Mouse (Mus musculus): ENCODE results near the gene Trim65. TPM values are rescaled to one million over a fixed set of nuclear protein-coding genes. Genes with fewer than 3 reads are reported as not detected.
A peak's percentile ranks its signal among the peaks of the same experiment; 100 is the strongest.

The Trim65 gene
- polyA plus RNA-seq, 1 experiment from 2014 or later = 3.9 TPM

GRCm38 (mm10) chr11:116161312-116161711 lies 30.4 kb upstream of the Trim65 start:
- H3K27me3 ChIP-seq (replicated peaks; ENCODE audit: insufficient read depth, low read length) = no peaks in the 10 kb centered on the region
- H3K36me3 ChIP-seq (ENCODE audit: insufficient read depth, low read length) = 0 out of 2 replicates have a peak, but pooled peaks cover 11% of the 10 kb centered on the region
- H3K4me1 ChIP-seq (ENCODE audit: insufficient read depth, low read depth, low read length) = no peaks in the 10 kb centered on the region; the same call in 1 of the 2 replicates
- no peaks in the 10 kb centered on the region for H3K9me3 ChIP-seq (ENCODE audit: low read length)
- no peak overlapping the region for H3K27ac ChIP-seq (ENCODE audit: low read length)
- no peak overlapping the region for H3K4me2 ChIP-seq (replicated peaks; ENCODE audit: low read depth, low read length)
- H3K4me3 ChIP-seq (ENCODE audit: low read depth, low read length) = no peak overlapping the region
- DNase-seq (ENCODE audit: low spot score) = no peak
- no peak overlapping the region for H3K9ac ChIP-seq (replicated peaks; ENCODE audit: low read depth)
- peak; percentile 16; the same call in 1 of the 2 replicates for ATAC-seq
- TF ChIP-seq EP300 (IDR thresholded peaks at IDR 0.05) (no peak), CTCF (IDR thresholded peaks at IDR 0.05) (no peak)
- whole genome bisulfite sequencing = 44% methylated on average over 12 of the region's 12 CpGs

GRCm38 (mm10) chr11:116150960-116151359 lies 20.0 kb upstream of the Trim65 start:
- no peak for ATAC-seq

GRCm38 (mm10) chr11:116149341-116149740 lies 18.4 kb upstream of the Trim65 start:
- H3K27me3 ChIP-seq (replicated peaks; ENCODE audit: insufficient read depth, low read length) = no peaks in the 10 kb centered on the region
- peaks cover 12% of the 10 kb centered on the region; the same call in 1 of the 2 replicates for H3K36me3 ChIP-seq (ENCODE audit: insufficient read depth, low read length)

More at GRCm38 (mm10) chr11:116150960-116151359, 20.0 kb upstream of the Trim65 start:
- Histone ChIP-seq H3K4me1 (ENCODE audit: insufficient read depth, low read depth, low read length) (no peaks in the 10 kb centered on the region), H3K36me3 (ENCODE audit: insufficient read depth, low read length) (peaks cover 21% of the 10 kb centered on the region), H3K4me3 (ENCODE audit: low read depth, low read length) (no peak overlapping the region), H3K4me2 (replicated peaks; ENCODE audit: low read depth, low read length) (no peak overlapping the region), H3K9ac (replicated peaks; ENCODE audit: low read depth) (no peak overlapping the region), H3K27me3 (replicated peaks; ENCODE audit: insufficient read depth, low read length) (no peaks in the 10 kb centered on the region), H3K9me3 (ENCODE audit: low read length) (no peaks in the 10 kb centered on the region), H3K27ac (ENCODE audit: low read length) (no peak overlapping the region)
- DNase-seq (ENCODE audit: low spot score) = no peak
- TF ChIP-seq CTCF (IDR thresholded peaks at IDR 0.05) (no peak), EP300 (IDR thresholded peaks at IDR 0.05) (no peak)
- WGBS = 92% methylated on average over 2 of the region's 2 CpGs

GRCm38 (mm10) chr11:116148761-116149221 lies 17.9 kb upstream of the Trim65 start:
- Histone ChIP-seq H3K4me2 (replicated peaks; ENCODE audit: low read depth, low read length) (no peak overlapping the region), H3K4me3 (ENCODE audit: low read depth, low read length) (no peak overlapping the region), H3K9ac (replicated peaks; ENCODE audit: low read depth) (no peak overlapping the region), H3K36me3 (ENCODE audit: insufficient read depth, low read length) (peaks cover 10% of the 10 kb centered on the region; the same call in 1 of the 2 replicates), H3K27ac (ENCODE audit: low read length) (no peak overlapping the region), H3K27me3 (replicated peaks; ENCODE audit: insufficient read depth, low read length) (no peaks in the 10 kb centered on the region), H3K9me3 (ENCODE audit: low read length) (no peaks in the 10 kb centered on the region), H3K4me1 (ENCODE audit: insufficient read depth, low read depth, low read length) (no peaks in the 10 kb centered on the region)
- ATAC-seq (no peak), DNase-seq (ENCODE audit: low spot score) (no peak)
- TF ChIP-seq EP300 (IDR thresholded peaks at IDR 0.05) (no peak), CTCF (IDR thresholded peaks at IDR 0.05) (no peak)
- 49% methylated on average over 20 of the region's 20 CpGs for WGBS

More at GRCm38 (mm10) chr11:116149341-116149740, 18.4 kb upstream of the Trim65 start:
- 77% methylated on average over 6 of the region's 6 CpGs for WGBS
- Histone ChIP-seq H3K9me3 (ENCODE audit: low read length) (no peaks in the 10 kb centered on the region), H3K4me1 (ENCODE audit: insufficient read depth, low read depth, low read length) (no peaks in the 10 kb centered on the region), H3K27ac (ENCODE audit: low read length) (no peak overlapping the region), H3K9ac (replicated peaks; ENCODE audit: low read depth) (no peak overlapping the region), H3K4me2 (replicated peaks; ENCODE audit: low read depth, low read length) (no peak overlapping the region), H3K4me3 (ENCODE audit: low read depth, low read length) (no peak overlapping the region)
- ATAC-seq (no peak), DNase-seq (ENCODE audit: low spot score) (no peak)
- TF ChIP-seq CTCF (IDR thresholded peaks at IDR 0.05) (no peak), EP300 (IDR thresholded peaks at IDR 0.05) (no peak)

GRCm38 (mm10) chr11:116146294-116146985 lies 15.5 kb upstream of the Trim65 start:
- ATAC-seq = peak; percentile 84

GRCm38 (mm10) chr11:116145481-116146293 lies 14.8 kb upstream of the Trim65 start:
- Histone ChIP-seq H3K4me3 (ENCODE audit: low read depth, low read length) (no peak overlapping the region), H3K9me3 (ENCODE audit: low read length) (no peaks in the 10 kb centered on the region), H3K27ac (ENCODE audit: low read length) (peak overlapping the region; percentile 59), H3K36me3 (ENCODE audit: insufficient read depth, low read length) (peaks cover 10% of the 10 kb centered on the region; the same call in 1 of the 2 replicates), H3K4me2 (replicated peaks; ENCODE audit: low read depth, low read length) (0 out of 2 replicates have a peak overlapping the region, but pooled peaks have one; percentile 22), H3K27me3 (replicated peaks; ENCODE audit: insufficient read depth, low read length) (no peaks in the 10 kb centered on the region), H3K4me1 (ENCODE audit: insufficient read depth, low read depth, low read length) (no peaks in the 10 kb centered on the region), H3K9ac (replicated peaks; ENCODE audit: low read depth) (no peak overlapping the region)
- 56% methylated on average over 18 of the region's 18 CpGs for WGBS
- no peak for DNase-seq (ENCODE audit: low spot score)
- no peak for TF ChIP-seq CTCF (IDR thresholded peaks at IDR 0.05)
- TF ChIP-seq EP300 (IDR thresholded peaks at IDR 0.05) = no peak
- ATAC-seq = peak; percentile 20

More at GRCm38 (mm10) chr11:116146294-116146985, 15.5 kb upstream of the Trim65 start:
- no peaks in the 10 kb centered on the region for H3K4me1 ChIP-seq (ENCODE audit: insufficient read depth, low read depth, low read length)
- H3K27ac ChIP-seq (ENCODE audit: low read length) = peak overlapping the region; percentile 59; the same call in 1 of the 2 replicates
- H3K9ac ChIP-seq (replicated peaks; ENCODE audit: low read depth) = no peak overlapping the region
- no peaks in the 10 kb centered on the region for H3K27me3 ChIP-seq (replicated peaks; ENCODE audit: insufficient read depth, low read length)
- H3K4me3 ChIP-seq (ENCODE audit: low read depth, low read length) = no peak overlapping the region
- peak; percentile 70 for DNase-seq (ENCODE audit: low spot score)
- H3K36me3 ChIP-seq (ENCODE audit: insufficient read depth, low read length) = peaks cover 13% of the 10 kb centered on the region; the same call in 1 of the 2 replicates
- no peak for TF ChIP-seq CTCF (IDR thresholded peaks at IDR 0.05)
- no peak for TF ChIP-seq EP300 (IDR thresholded peaks at IDR 0.05)
- peak overlapping the region; percentile 22; the same call in 1 of the 2 replicates for H3K4me2 ChIP-seq (replicated peaks; ENCODE audit: low read depth, low read length)
- 55% methylated on average over 25 of the region's 25 CpGs for WGBS
- H3K9me3 ChIP-seq (ENCODE audit: low read length) = no peaks in the 10 kb centered on the region
